Mouse (Mus musculus) hindbrain, embryonic 11.5 days (tissue): ENCODE data around the gene Wbp2. TPM values are rescaled to one million over a fixed set of nuclear protein-coding genes. Genes with fewer than 3 reads are reported as not detected.

Experiments used
- ATAC-seq: fragments of 200-750 bp; cut with Nextera tagmentation; 2 replicates; pipeline ENCODE4 v1.8.0; 2017; ENCODE audit warnings: mild to moderate bottlenecking, moderate TSS enrichment, moderate library complexity; ENCODE audit not compliant: low FRiP score
- DNase-seq: peaks from one replicate; pipeline ENCODE4 v3.0.0-alpha.2; 2015; ENCODE audit warnings: low spot score
- H3K27ac ChIP-seq: fragments of 300-500 bp; sonication (generic); 2 replicates; pipeline ENCODE4 v1.5.1; 2014; ENCODE audit warnings: mild to moderate bottlenecking, low read depth, low read length
- H3K27me3 ChIP-seq: fragments of 300-500 bp; sonication (generic); 2 replicates; pipeline ENCODE4 v1.6.1; 2014; ENCODE audit warnings: mild to moderate bottlenecking, low read length, moderate library complexity, mixed read lengths; ENCODE audit not compliant: control insufficient read depth, insufficient read depth
- H3K36me3 ChIP-seq: fragments of 300-500 bp; sonication (generic); 2 replicates; pipeline ENCODE4 v1.6.1; 2014; ENCODE audit warnings: mild to moderate bottlenecking, low read length, moderate library complexity, mixed read lengths; ENCODE audit not compliant: control insufficient read depth, insufficient read depth
- H3K4me1 ChIP-seq: fragments of 300-500 bp; sonication (generic); replicated peaks from 2 replicates; pipeline ENCODE4 v1.6.1; 2014; ENCODE audit warnings: low read length, mixed read lengths; ENCODE audit not compliant: control insufficient read depth, insufficient read depth
- H3K4me2 ChIP-seq: fragments of 300-500 bp; sonication (generic); replicated peaks from 2 replicates; pipeline ENCODE4 v1.6.1; 2014; ENCODE audit warnings: mild to moderate bottlenecking, low read depth, low read length
- H3K4me3 ChIP-seq: fragments of 300-500 bp; sonication (generic); 2 replicates; pipeline ENCODE4 v1.5.1; 2014; ENCODE audit warnings: low read depth, low read length
- H3K9ac ChIP-seq: fragments of 300-500 bp; sonication (generic); 2 replicates; pipeline ENCODE4 v1.6.1; 2014; ENCODE audit warnings: low read depth, low read length
- H3K9me3 ChIP-seq: fragments of 300-500 bp; sonication (generic); 2 replicates; pipeline ENCODE4 v1.6.1; 2016; ENCODE audit warnings: low read length; ENCODE audit not compliant: control insufficient read depth
- WGBS: fragments of 180-500 bp; shearing (Covaris S2); extraction: QIAGEN DNeasy Blood & Tissue Kit; methylation state at CpG from one replicate; pipeline ENCODE4 v1.1.7; 2014; 5-methylcytosine and 5-hydroxymethylcytosine counted together
- polyA plus RNA-seq: library from polyadenylated mRNA; unstranded; fragments of >200 nt; fragmentation: Nextera tagmentation; extraction: Ambion mirVana; gene quantifications from 2 replicates; pipeline ENCODE4 v1.2.1, GENCODE M21; 2014

Gene Wbp2
- polyA plus RNA-seq, 1 experiment from 2014 or later, result 85.4 TPM

DNA sequence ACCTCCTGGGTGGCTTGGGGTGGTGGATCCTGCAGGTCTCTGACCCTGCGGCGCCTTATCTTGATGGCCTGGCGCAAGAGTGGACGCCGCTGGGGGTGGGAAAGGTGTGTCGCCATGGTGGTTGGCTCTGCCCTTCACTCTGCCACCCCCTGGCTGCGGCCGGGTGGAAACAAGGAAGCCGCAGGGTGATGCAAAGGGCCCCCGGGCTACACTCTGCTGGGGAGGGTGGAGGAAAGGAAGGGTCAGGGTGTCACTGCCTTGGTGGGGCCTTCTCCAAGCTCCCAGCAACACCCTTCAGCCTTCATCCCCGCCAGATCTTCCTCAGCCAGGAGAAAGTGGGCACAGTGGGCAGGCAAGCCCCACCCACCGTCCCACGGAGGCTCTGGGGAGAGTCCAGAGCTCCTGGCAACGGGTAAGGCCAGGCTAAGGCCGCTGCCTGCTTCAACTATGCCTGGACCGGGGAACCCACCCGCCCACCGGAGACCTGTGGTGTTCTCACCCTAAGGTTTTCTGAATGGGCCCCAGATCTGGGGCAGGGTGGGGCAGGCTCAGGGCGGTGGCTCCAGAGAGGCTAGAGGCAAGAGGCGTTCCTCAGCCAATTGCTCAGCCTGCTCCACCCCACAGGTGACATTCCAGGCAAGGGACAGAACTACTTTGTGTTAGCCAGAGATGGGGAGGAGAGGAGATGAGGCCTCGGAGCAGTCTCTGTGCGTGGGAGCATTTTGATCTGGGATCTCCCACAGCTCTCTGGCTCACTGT lies 9.2 kb downstream of the Wbp2 start, which contains the start of gene Unc13d:
Gene Unc13d (minus strand): TSS at position 516 of the 759 bp plus-strand sequence.
- peak within 1 kb of the TSS; percentile 60 for H3K27ac ChIP-seq
- ATAC-seq (peak; percentile 49; the same call in 1 of the 2 replicates), DNase-seq (no peak)
- peak within 1 kb of the TSS; percentile 57 for H3K9ac ChIP-seq
- peak within 1 kb of the TSS; percentile 30 for H3K4me3 ChIP-seq
- 0 out of 2 replicates have a peak, but pooled peaks cover 8% of the 10 kb centered on the region for H3K36me3 ChIP-seq
- peak within 1 kb of the TSS; percentile 51 for H3K4me2 ChIP-seq
- H3K9me3 ChIP-seq, result no peaks in the 10 kb centered on the region
- H3K27me3 ChIP-seq, result no peaks in the 10 kb centered on the region
- WGBS, result 71% methylated on average over 22 of the region's 22 CpGs
- peaks cover 12% of the 10 kb centered on the region for H3K4me1 ChIP-seq

DNA sequence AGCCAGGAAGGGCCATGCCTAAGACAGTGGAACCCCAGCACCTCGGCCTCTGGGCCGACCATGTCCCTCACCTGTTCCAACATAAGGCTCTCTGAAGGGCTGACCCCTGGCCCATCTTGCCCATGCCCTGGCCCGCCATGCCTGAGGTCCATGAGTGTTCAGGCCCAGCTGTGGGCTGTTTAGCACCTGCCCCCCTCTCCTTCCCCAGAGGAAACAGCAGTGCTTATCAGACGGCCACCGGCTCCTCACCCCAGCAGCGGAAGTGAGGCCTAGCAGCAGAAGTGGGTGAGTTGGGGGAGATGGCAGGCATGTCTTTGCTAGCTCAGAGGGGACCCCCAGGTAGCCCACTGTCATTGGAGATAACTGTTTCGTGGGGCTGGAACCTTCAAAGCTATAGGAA lies 10.0 kb downstream of the Wbp2 start:
- Histone ChIP-seq H3K4me1 (peaks cover 12% of the 10 kb centered on the region), H3K36me3 (0 out of 2 replicates have a peak, but pooled peaks cover 3% of the 10 kb centered on the region), H3K9me3 (no peaks in the 10 kb centered on the region), H3K9ac (no peak overlapping the region), H3K27me3 (no peaks in the 10 kb centered on the region), H3K27ac (no peak overlapping the region), H3K4me2 (0 out of 2 replicates have a peak overlapping the region, but pooled peaks have one; percentile 5), H3K4me3 (no peak overlapping the region)
- DNase-seq (no peak), ATAC-seq (no peak)
- WGBS, result 86% methylated on average over 7 of the region's 7 CpGs

DNA sequence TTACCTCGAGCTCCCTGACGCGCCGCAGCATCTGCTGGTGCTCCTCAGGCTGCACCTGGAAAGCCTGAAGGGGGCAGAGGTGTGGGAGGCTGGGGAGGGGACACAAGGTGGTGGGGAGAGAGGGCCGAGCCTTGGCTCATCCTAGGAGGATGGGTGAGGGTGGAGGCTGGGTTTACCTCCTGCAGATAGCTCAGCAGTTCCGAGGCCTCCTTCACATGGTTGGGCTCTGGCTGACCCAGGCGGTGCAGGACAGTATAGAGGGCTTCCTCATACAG lies 10.6 kb downstream of the Wbp2 start:
- H3K4me1 ChIP-seq, result peaks cover 12% of the 10 kb centered on the region
- H3K9me3 ChIP-seq, result no peaks in the 10 kb centered on the region
- H3K27ac ChIP-seq, result no peak overlapping the region
- no peak overlapping the region for H3K4me2 ChIP-seq
- DNase-seq (no peak), ATAC-seq (no peak)
- no peak overlapping the region for H3K9ac ChIP-seq
- H3K27me3 ChIP-seq, result no peaks in the 10 kb centered on the region
- 60% methylated on average over 7 of the region's 7 CpGs for WGBS
- no peak overlapping the region for H3K4me3 ChIP-seq
- no peaks in the 10 kb centered on the region for H3K36me3 ChIP-seq

DNA sequence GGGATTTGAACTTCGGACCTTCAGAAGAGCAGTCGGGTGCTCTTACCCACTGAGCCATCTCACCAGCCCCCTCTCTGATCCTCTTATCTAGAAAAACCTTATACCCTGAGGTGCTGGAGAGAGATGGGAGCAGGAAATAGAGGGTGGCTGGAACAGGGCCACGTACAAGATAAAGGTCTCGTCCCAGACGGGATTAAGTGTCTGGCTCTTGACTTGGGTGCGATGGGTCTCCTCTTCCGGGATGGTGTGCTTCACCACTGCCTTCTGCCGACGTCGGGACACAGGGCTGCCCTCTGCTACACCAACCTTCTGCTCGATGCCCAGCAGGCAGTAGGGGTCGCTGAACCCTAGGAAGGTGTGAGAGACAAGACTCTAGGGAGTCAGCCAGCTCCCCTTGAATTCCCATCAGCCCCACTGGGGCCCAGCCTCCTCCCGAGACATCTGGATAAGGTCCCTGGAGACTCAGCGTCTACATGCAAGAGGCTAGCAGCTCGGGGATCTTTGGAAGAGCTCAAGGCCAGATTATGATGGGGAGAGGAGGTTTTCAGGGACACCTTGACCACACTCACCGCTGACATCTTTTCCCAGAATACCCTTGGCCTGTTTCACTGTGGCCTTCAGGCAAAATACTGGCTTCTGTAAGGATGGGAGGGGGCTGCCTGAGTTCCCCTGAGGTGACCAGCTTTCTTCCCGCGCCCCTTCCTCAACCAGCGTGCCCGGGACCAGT lies 11.1 kb downstream of the Wbp2 start:
- H3K4me1 ChIP-seq, result peaks cover 12% of the 10 kb centered on the region
- H3K4me2 ChIP-seq, result no peak overlapping the region
- H3K9me3 ChIP-seq, result no peaks in the 10 kb centered on the region
- no peak overlapping the region for H3K4me3 ChIP-seq
- ATAC-seq, result no peak
- DNase-seq, result no peak
- no peaks in the 10 kb centered on the region for H3K36me3 ChIP-seq
- no peak overlapping the region for H3K9ac ChIP-seq
- H3K27ac ChIP-seq, result no peak overlapping the region
- no peaks in the 10 kb centered on the region for H3K27me3 ChIP-seq
- WGBS, result 55% methylated on average over 20 of the region's 20 CpGs

DNA sequence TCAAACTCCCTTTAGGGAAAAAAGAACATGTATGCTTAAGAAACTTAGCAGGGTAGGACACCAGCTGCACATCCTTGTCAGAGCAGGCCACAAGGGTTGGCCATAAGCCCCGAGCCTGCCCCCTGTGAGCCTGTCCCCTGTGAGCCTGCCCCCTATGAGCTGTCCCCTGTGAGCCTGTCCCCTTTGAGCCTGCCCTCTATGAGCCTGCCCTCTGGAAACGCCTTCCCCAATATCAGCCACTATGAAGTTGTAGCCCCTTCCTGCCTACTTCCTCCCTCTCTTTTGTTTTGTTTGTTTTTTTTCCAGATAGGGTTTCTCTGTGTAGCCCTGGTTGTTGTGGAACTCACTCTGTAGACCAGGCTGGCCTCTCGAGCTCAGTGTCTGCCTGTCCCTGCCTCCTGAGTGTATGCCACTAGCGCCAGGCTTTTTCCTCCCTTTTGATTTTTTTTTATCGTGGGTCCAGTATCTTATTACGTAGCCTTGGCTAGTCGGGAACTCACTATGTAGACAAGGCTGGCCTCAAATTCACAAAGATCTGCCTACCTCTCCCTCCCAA lies 12.3 kb downstream of the Wbp2 start:
- H3K27me3 ChIP-seq, result no peaks in the 10 kb centered on the region
- no peak overlapping the region for H3K4me3 ChIP-seq
- no peak overlapping the region for H3K4me2 ChIP-seq
- ATAC-seq (no peak), DNase-seq (no peak)
- no peaks in the 10 kb centered on the region for H3K36me3 ChIP-seq
- no peaks in the 10 kb centered on the region for H3K9me3 ChIP-seq
- 75% methylated on average over 7 of the region's 7 CpGs for WGBS
- H3K4me1 ChIP-seq, result peaks cover 12% of the 10 kb centered on the region
- H3K27ac ChIP-seq, result no peak overlapping the region
- no peak overlapping the region for H3K9ac ChIP-seq

DNA sequence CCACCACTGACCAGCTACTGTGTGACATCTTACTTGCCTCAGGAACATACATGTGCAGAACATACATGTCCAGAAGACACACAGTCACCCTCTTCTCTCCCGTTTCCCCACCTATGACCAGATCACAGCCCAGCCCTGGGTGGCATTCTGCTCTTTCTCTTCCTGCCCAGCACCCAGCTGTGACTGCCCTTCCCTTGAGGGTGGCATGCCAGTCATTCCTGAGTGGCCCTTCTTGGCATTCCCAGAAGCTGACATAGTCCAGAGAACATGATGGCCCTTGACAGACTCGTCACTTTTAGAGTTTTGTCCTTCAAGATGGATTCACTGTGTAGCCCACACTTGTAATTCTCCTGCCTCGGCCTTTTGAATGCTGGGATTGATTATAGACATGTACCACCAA lies 14.2 kb downstream of the Wbp2 start:
- H3K4me1 ChIP-seq, result no peaks in the 10 kb centered on the region
- H3K4me2 ChIP-seq, result no peak overlapping the region
- no peak overlapping the region for H3K27ac ChIP-seq
- no peak overlapping the region for H3K4me3 ChIP-seq
- no peak overlapping the region for H3K9ac ChIP-seq
- H3K36me3 ChIP-seq, result no peaks in the 10 kb centered on the region
- H3K9me3 ChIP-seq, result no peaks in the 10 kb centered on the region
- ATAC-seq (no peak), DNase-seq (no peak)
- no peaks in the 10 kb centered on the region for H3K27me3 ChIP-seq
- WGBS, result 77% methylated on average over 3 of the region's 3 CpGs

DNA sequence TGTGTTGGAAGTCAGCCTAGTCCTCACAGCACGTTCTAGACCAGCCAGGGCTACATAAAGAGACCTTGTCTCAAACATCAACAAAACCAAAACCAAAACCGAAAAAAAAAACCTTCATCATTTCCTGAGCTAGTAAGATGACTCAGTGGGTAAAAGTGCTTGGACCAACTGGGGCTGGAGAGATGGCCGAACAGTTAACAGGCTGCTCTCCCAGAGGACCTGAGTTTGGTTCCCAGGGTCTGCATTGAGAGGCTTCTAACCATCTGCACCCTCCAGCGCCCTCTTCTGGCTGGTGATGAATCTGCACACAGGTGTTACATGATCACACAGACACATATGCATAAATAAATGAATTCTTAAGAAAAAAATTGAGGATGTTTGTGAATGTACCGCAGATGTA lies 15.3 kb downstream of the Wbp2 start:
- no peak overlapping the region for H3K4me3 ChIP-seq
- no peaks in the 10 kb centered on the region for H3K27me3 ChIP-seq
- no peak overlapping the region for H3K4me2 ChIP-seq
- ATAC-seq, result no peak
- no peaks in the 10 kb centered on the region for H3K4me1 ChIP-seq
- H3K9ac ChIP-seq, result no peak overlapping the region
- H3K27ac ChIP-seq, result no peak overlapping the region
- no peak for DNase-seq
- H3K9me3 ChIP-seq, result no peaks in the 10 kb centered on the region
- no peaks in the 10 kb centered on the region for H3K36me3 ChIP-seq
- WGBS, result 67% methylated on average over 5 of the region's 5 CpGs

DNA sequence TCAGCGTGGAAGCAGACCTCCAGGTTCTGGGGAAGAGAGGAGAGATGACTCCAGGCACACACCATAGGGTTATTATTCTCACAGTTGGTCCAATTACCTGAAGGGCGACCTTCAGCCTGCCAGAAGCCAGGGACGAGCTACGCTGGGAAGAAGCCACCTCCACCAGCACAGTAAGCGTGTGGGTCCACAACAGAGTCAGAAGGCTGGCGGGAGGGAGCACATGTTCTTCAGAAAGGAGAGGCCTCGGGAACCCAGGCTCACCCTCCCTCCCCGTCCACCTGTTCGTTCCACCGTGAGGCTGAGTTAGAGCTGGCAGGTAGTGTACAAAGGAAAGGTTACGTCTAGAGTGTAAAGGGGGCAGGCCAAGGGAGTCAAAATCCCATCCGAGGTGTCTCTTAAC lies 21.4 kb downstream of the Wbp2 start:
- no peak overlapping the region for H3K4me3 ChIP-seq
- H3K27me3 ChIP-seq, result no peaks in the 10 kb centered on the region
- no peaks in the 10 kb centered on the region for H3K9me3 ChIP-seq
- WGBS, result 86% methylated on average over 12 of the region's 12 CpGs
- no peak overlapping the region for H3K4me2 ChIP-seq
- no peak for ATAC-seq
- no peak overlapping the region for H3K9ac ChIP-seq
- no peaks in the 10 kb centered on the region for H3K4me1 ChIP-seq
- no peak overlapping the region for H3K27ac ChIP-seq
- DNase-seq, result no peak
- no peaks in the 10 kb centered on the region for H3K36me3 ChIP-seq
